20 mouse cellular contexts compared by ENCODE assay signal in the genomic region with DNA sequence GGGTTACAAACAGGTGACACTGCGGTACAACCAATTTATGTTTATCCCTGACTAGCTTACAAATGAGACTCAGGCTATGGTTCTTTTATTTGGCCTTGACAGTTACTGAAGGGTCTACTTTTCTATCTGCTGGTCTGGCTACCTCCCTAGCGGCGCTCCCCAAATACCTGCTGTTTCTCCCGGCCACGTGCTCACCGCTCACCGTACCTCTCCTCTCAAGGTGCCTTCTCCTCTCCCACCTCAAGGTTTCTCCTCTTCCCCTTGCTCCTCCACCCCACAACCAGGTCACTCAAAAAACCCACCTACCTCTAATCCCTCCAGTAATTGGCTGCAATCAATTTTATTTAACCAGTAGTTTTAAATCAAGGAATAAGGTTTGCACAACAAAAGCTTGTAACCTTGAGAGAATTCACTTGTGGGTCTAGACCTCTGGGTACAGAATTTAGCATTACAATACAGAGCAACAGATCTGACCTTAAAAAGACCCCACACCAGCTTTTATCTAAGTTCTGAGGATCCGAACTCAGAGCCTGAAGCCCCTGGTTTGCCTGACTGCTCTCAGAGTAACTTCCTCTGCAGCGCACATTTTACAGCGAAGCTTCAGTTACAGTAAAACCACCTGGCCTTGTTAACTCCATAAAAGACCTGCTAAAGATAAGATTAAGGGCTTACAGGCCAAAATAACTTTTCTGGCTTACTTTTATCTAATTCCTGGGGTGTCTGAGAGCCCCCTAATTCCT. TPM values are rescaled to one million over a fixed set of nuclear protein-coding genes. Genes with fewer than 3 reads are reported as not detected.
DNase-seq lines count a peak whose midpoint lies in the region; ATAC-seq and TF ChIP-seq lines count a peak whose summit lies in the region.
"Had no signal": no experiment of that assay in that cellular context is flagged by ENCODE, and none has a peak within 500 bp of the region (broad histone marks: within the 10 kb centered on the region; RNA-seq: fewer than 3 reads in every experiment).

No protein-coding gene starts in this region.

- 0 out of 2 replicates have a peak overlapping the region, but pooled peaks have one; percentile 48 for H3K4me2 ChIP-seq in liver, embryonic 12.5 days
- no peak overlapping the region for H3K4me2 ChIP-seq in liver, postnatal 0 days (ENCODE audit: low read depth, low read length)
- H3K4me2 ChIP-seq: embryonic facial prominence, embryonic 15.5 days had no signal

- ATAC-seq in liver, embryonic 12.5 days = no peak
- ATAC-seq in liver, postnatal 0 days = no peak
- ATAC-seq in granulocyte monocyte progenitor cell, adult 5-6 weeks (replicated peaks; ENCODE audit: poor library complexity, severe bottlenecking) = no peak
- ATAC-seq: forebrain, embryonic 14.5 days; hindbrain, embryonic 16.5 days; inflammation-experienced regulatory T-cells, adult 6 months had no signal

- 80% methylated on average over 10 of the region's 10 CpGs for WGBS in liver, embryonic 12.5 days (ENCODE audit: insufficient replicate concordance)
- 82% methylated on average over 10 of the region's 10 CpGs for WGBS in liver, postnatal 0 days (ENCODE audit: insufficient replicate concordance)

- no peak for TF ChIP-seq EP300 in liver, postnatal 0 days (IDR thresholded peaks at IDR 0.05; ENCODE audit: low read depth)

- H3K27ac ChIP-seq in liver, embryonic 12.5 days = no peak overlapping the region
- H3K27ac ChIP-seq in liver, postnatal 0 days (ENCODE audit: low read depth) = no peak overlapping the region
- peak overlapping the region; percentile 99 for H3K27ac ChIP-seq in ES-E14 (ENCODE audit: insufficient read depth, low read depth, low read length, poor library complexity, severe bottlenecking)
- H3K27ac ChIP-seq: embryonic facial prominence, embryonic 15.5 days; forebrain, embryonic 10.5 days; gastrocnemius, adult 2 months had no signal

- no peak for DNase-seq in liver, postnatal 0 days
- peak; percentile 72 for DNase-seq in ES-E14 (ENCODE audit: low read depth, low spot score)
- DNase-seq in ZHBTc4 (ENCODE audit: low read depth, low spot score) = peak; percentile 88
- DNase-seq in kidney, postnatal 4 days = no peak
- DNase-seq: adrenal gland, adult 8-10 months; adrenal gland, postnatal 36 days; embryo, embryonic 11 days; gastrocnemius, adult 2 months; gastrocnemius, postnatal 25 days; heart, postnatal 36 days; kidney, adult 2 months had no signal

- no peak for TF ChIP-seq CTCF in liver, postnatal 0 days (IDR thresholded peaks at IDR 0.05; ENCODE audit: low read depth)

- in situ Hi-C loops in ES-E14 (cut with MboI; ENCODE audit: low sequenced_read_pairs in 2 of 2, unreplicated experiment in 2 of 2) = no loop called here

- no peaks in the 10 kb centered on the region for H3K36me3 ChIP-seq in liver, embryonic 12.5 days
- H3K36me3 ChIP-seq in liver, postnatal 0 days (replicated peaks; ENCODE audit: insufficient read depth, low read length) = no peaks in the 10 kb centered on the region
- H3K36me3 ChIP-seq in ES-E14 (ENCODE audit: control insufficient read depth, insufficient read depth, low read length, poor library complexity, severe bottlenecking) = peaks cover 2% of the 10 kb centered on the region; the same call in 1 of the 2 replicates
- H3K36me3 ChIP-seq: embryonic facial prominence, embryonic 15.5 days; forebrain, embryonic 10.5 days had no signal

- H3K27me3 ChIP-seq in liver, embryonic 12.5 days (replicated peaks) = no peaks in the 10 kb centered on the region
- H3K27me3 ChIP-seq in liver, postnatal 0 days (ENCODE audit: insufficient read depth, low read length) = no peaks in the 10 kb centered on the region
- H3K27me3 ChIP-seq: embryonic facial prominence, embryonic 15.5 days had no signal

- no peak overlapping the region for H3K4me3 ChIP-seq in liver, embryonic 12.5 days
- H3K4me3 ChIP-seq in liver, postnatal 0 days (ENCODE audit: low read depth, low read length) = no peak overlapping the region
- H3K4me3 ChIP-seq in ES-E14 (ENCODE audit: insufficient read depth in 1 of 2, low read depth in 1 of 2, low read length in 2 of 2, poor library complexity in 1 of 2, severe bottlenecking in 1 of 2) = peak overlapping the region; percentile 64 to 72
- H3K4me3 ChIP-seq: embryonic facial prominence, embryonic 15.5 days; erythroblast, embryonic 14.5 days; forebrain, embryonic 10.5 days; gastrocnemius, adult 2 months; heart, adult 2 months had no signal

- no peak overlapping the region for H3K9ac ChIP-seq in liver, embryonic 12.5 days
- no peak overlapping the region for H3K9ac ChIP-seq in liver, postnatal 0 days (replicated peaks)
- peak overlapping the region; percentile 84 for H3K9ac ChIP-seq in ES-E14 (ENCODE audit: insufficient read depth, low read depth, low read length, poor library complexity, severe bottlenecking)
- H3K9ac ChIP-seq: embryonic facial prominence, embryonic 15.5 days had no signal

- no peaks in the 10 kb centered on the region for H3K9me3 ChIP-seq in liver, embryonic 12.5 days (replicated peaks)
- no peaks in the 10 kb centered on the region for H3K9me3 ChIP-seq in liver, postnatal 0 days (ENCODE audit: low read length)
- H3K9me3 ChIP-seq in ES-E14 (ENCODE audit: control insufficient read depth, insufficient read depth, low read depth, low read length) = no peaks in the 10 kb centered on the region
- H3K9me3 ChIP-seq: embryonic facial prominence, embryonic 15.5 days; forebrain, embryonic 10.5 days had no signal

- H3K4me1 ChIP-seq in liver, embryonic 12.5 days = peaks cover 42% of the 10 kb centered on the region
- peaks cover 13% of the 10 kb centered on the region for H3K4me1 ChIP-seq in liver, postnatal 0 days (ENCODE audit: insufficient read depth)
- H3K4me1 ChIP-seq in ES-E14 (ENCODE audit: control insufficient read depth in 2 of 2, insufficient read depth in 2 of 2, low read length in 2 of 2, poor library complexity in 1 of 2) = peaks cover 7 to 10% of the 10 kb centered on the region in 2 experiments; a peak in 3 of 4 replicates

TF ChIP-seq in ES-E14, 5 proteins besides CTCF, POLR2A, EP300 and RAD21:
- TF ChIP-seq CHD2 (IDR thresholded peaks at IDR 0.05; ENCODE audit: low read depth, low read length) = peak; percentile 78
- TF ChIP-seq HCFC1 (IDR thresholded peaks at IDR 0.05; ENCODE audit: borderline replicate concordance, insufficient read depth, low read length) = peak; percentile 38; the same call in 1 of the 2 replicates
- 0 out of 2 replicates have a peak, but pooled peaks have one; percentile 11 for TF ChIP-seq MAFK (IDR thresholded peaks at IDR 0.05; ENCODE audit: insufficient read depth, low read depth, low read length)
- TF ChIP-seq ZNF384 (IDR thresholded peaks at IDR 0.05; ENCODE audit: low read depth, low read length) = no peak
TF ChIP-seq in ES-E14: peak in this region for 3.

RNA-seq across cellular contexts. Expression of gene Pecam1, which starts 26.1 kb away (rescaled TPM):
- 10.7 and 12.3 TPM in 2 replicates for polyA plus RNA-seq in liver, embryonic 12.5 days (2016; fragmentation: Nextera tagmentation; extraction: Ambion mirVana)
- polyA plus RNA-seq in liver, postnatal 0 days (2015; fragmentation: Nextera tagmentation; extraction: Ambion mirVana) = 9.2 TPM in 2 replicates
- total RNA-seq in ES-E14 (2012; rRNA removed) = 83.9 and 117 TPM in 2 replicates
- total RNA-seq in granulocyte monocyte progenitor cell, adult 5-6 weeks (2014; fragmentation: Nextera tagmentation) = 69.6 and 75.1 TPM in 2 replicates
- total RNA-seq in granulocyte monocyte progenitor cell, adult 5-6 weeks (2017) = 46.1 and 46.6 TPM in 2 replicates
- polyA plus RNA-seq: erythroblast, embryonic 14.5 days had no signal

RNA-seq across cellular contexts. Expression of gene Milr1, which starts 26.7 kb away (rescaled TPM):
- polyA plus RNA-seq in liver, embryonic 12.5 days (2016; fragmentation: Nextera tagmentation; extraction: Ambion mirVana) = 2.2 and 2.7 TPM in 2 replicates
- polyA plus RNA-seq in liver, postnatal 0 days (2015; fragmentation: Nextera tagmentation; extraction: Ambion mirVana) = 4.1 and 5.1 TPM in 2 replicates
- 0.58 TPM in 1 of 2 replicates, not detected in the other for total RNA-seq in ES-E14 (2012; rRNA removed)
- 50.5 and 64.3 TPM in 2 replicates for total RNA-seq in granulocyte monocyte progenitor cell, adult 5-6 weeks (2014; fragmentation: Nextera tagmentation)
- 72.3 and 85.6 TPM in 2 replicates for total RNA-seq in granulocyte monocyte progenitor cell, adult 5-6 weeks (2017)
- total RNA-seq: gastrocnemius, adult 2 months; gastrocnemius, postnatal 25 days had no signal
- polyA plus RNA-seq: erythroblast, embryonic 14.5 days had no signal

RNA-seq across cellular contexts. Expression of gene Polg2, which starts 55.0 kb away (rescaled TPM):
- polyA plus RNA-seq in liver, embryonic 12.5 days (2016; fragmentation: Nextera tagmentation; extraction: Ambion mirVana) = 7.0 and 7.3 TPM in 2 replicates
- polyA plus RNA-seq in liver, postnatal 0 days (2015; fragmentation: Nextera tagmentation; extraction: Ambion mirVana) = 7.9 and 8.4 TPM in 2 replicates
- 8.7 and 11.4 TPM in 2 replicates for total RNA-seq in ES-E14 (2012; rRNA removed)
- 11.0 and 27.3 TPM in 2 replicates for total RNA-seq in granulocyte monocyte progenitor cell, adult 5-6 weeks (2014; fragmentation: Nextera tagmentation)
- 13.0 and 18.4 TPM in 2 replicates for total RNA-seq in granulocyte monocyte progenitor cell, adult 5-6 weeks (2017)

Comparison
In these comparisons a context has a peak if more than half of its experiments do, and no peak if none do; other contexts are left out.
1. H3K4me3 ChIP-seq: peak in ES-E14 (2 of 2); none in liver, embryonic 12.5 days (single experiment) and liver, postnatal 0 days (single experiment).
2. DNase-seq: peak in ES-E14 (single experiment) and ZHBTc4 (single experiment); none in liver, postnatal 0 days (single experiment) and kidney, postnatal 4 days (0 of 2).
3. RNA of gene Milr1, which starts 26.7 kb away (total RNA-seq): 50.5 to 85.6 TPM in granulocyte monocyte progenitor cell, adult 5-6 weeks; 0.58 TPM in ES-E14; every median in the first group is over 10 times any median in the second.